8 mouse cellular contexts compared by ENCODE assay signal in genomic region chr17:87326987-87327386, GRCm38 (mm10). TPM values are rescaled to one million over a fixed set of nuclear protein-coding genes. Genes with fewer than 3 reads are reported as not detected.
DNase-seq lines count a peak whose midpoint lies in the region.

No protein-coding gene starts in this region.

- peak; percentile 99 for DNase-seq in heart, adult 11 months
- no peak for DNase-seq in heart, postnatal 4 days
- peak; percentile 83 for DNase-seq in MEL-GATA-1-ER (ENCODE audit: extremely low read depth, low read depth)
- peak; percentile 35 for DNase-seq in heart, postnatal 25 days (ENCODE audit: low spot score)
- DNase-seq in thymus, postnatal 0 days (ENCODE audit: low spot score): no peak
- DNase-seq in left cerebral cortex, adult 18-20 months (ENCODE audit: low spot score in 2 of 2): no peak
- no peak for DNase-seq in kidney, adult 18-20 months

- H3K79me2 ChIP-seq in macrophage (ENCODE audit: inconsistent target): no peaks in the 10 kb centered on the region; the same call in 1 of the 2 replicates

- H3K4me3 ChIP-seq in macrophage (ENCODE audit: inconsistent target): no peak overlapping the region

- H3K27ac ChIP-seq in macrophage: peak overlapping the region; percentile 17

- intact Hi-C loops in heart, postnatal 25 days (cut with DNase I): no loop called here

- H3K36me3 ChIP-seq in macrophage (ENCODE audit: inconsistent target): peaks cover 23% of the 10 kb centered on the region

- WGBS in macrophage (ENCODE audit: missing documents): 11% methylated on average over 6 of the region's 6 CpGs

RNA-seq across cellular contexts. Expression of gene Ttc7, which starts 44.3 kb away (rescaled TPM):
- 1 to 10 TPM; 5.5 TPM for total RNA-seq in heart, postnatal 4 days (2021)
- 10 to 100 TPM; 10.4 to 13.0 TPM for total RNA-seq in heart, postnatal 25 days (2021)
- total RNA-seq in macrophage (2018; cell fraction: chromatin; rRNA removed): 100 to 1,000 TPM in 8 of 26 experiments, 10 to 100 TPM in 18; 23.2 to 147 (median 72.3) TPM
- 100 to 1,000 TPM in 5 of 26 experiments, 10 to 100 TPM in 21; 52.8 to 109 (median 71.9) TPM for total RNA-seq in macrophage (2018; cell fraction: cytosol; rRNA removed)
- total RNA-seq in macrophage (2018; cell fraction: nucleus; rRNA removed): 100 to 1,000 TPM in 6 of 26 experiments, 10 to 100 TPM in 20; 39.5 to 126 (median 74.2) TPM
- polyA plus RNA-seq in macrophage (2018): 61.6 to 83.0 TPM (median 63.6 TPM) in 3 replicates
- 31.2 and 33.5 TPM in 2 replicates for polyA plus RNA-seq in thymus, postnatal 0 days (2015; fragmentation: Nextera tagmentation; extraction: Ambion mirVana)
- total RNA-seq in left cerebral cortex, adult 18-20 months (2021): 10 to 100 TPM; 10.0 to 11.9 TPM

Comparison
In these comparisons a context has a peak if more than half of its experiments do, and no peak if none do; other contexts are left out.
1. DNase-seq: peak in heart, adult 11 months (single experiment), MEL-GATA-1-ER (single experiment) and heart, postnatal 25 days (single experiment); none in heart, postnatal 4 days (single experiment), thymus, postnatal 0 days (single experiment), left cerebral cortex, adult 18-20 months (0 of 2) and kidney, adult 18-20 months (single experiment).